Mouse (Mus musculus) embryonic fibroblast, embryonic 13.5 days (primary cell): Measurements from ENCODE around the gene Ino80. TPM values are rescaled to one million over a fixed set of nuclear protein-coding genes. Genes with fewer than 3 reads are reported as not detected.
A peak's percentile ranks its signal among the peaks of the same experiment; 100 is the strongest.
"Not testable (repeated sequence)": the region's sequence is repeated elsewhere in the genome, so short reads cannot be mapped to it uniquely, and the experiment has no call there.

ENCODE experiments used
- H3K27ac ChIP-seq: 2 replicates; pipeline ENCODE4 v1.5.1; 2012; ENCODE audit warnings: low read length, control low read depth, inconsistent platforms; ENCODE audit not compliant: insufficient read depth
- H3K4me1 ChIP-seq: 2 replicates; pipeline ENCODE4 v1.6.1; 2011; ENCODE audit warnings: low read length; ENCODE audit not compliant: control insufficient read depth, insufficient read depth
- H3K4me3 ChIP-seq: 2 replicates; pipeline ENCODE4 v1.5.1; 2011; ENCODE audit warnings: mild to moderate bottlenecking, control low read depth, low read length; ENCODE audit not compliant: insufficient read depth
- CTCF ChIP-seq: IDR thresholded peaks from 2 replicates; pipeline ENCODE4 v1.5.1; 2011; ENCODE audit warnings: mild to moderate bottlenecking, control low read depth, low read length, moderate library complexity, borderline replicate concordance; ENCODE audit not compliant: insufficient read depth
- POLR2A ChIP-seq: IDR thresholded peaks from 2 replicates; pipeline ENCODE4 v1.6.1; 2011; ENCODE audit warnings: low read depth, mild to moderate bottlenecking, control low read depth, low read length, moderate library complexity
- polyA plus RNA-seq: library from polyadenylated mRNA; stranded (reverse); fragments of >200 nt; gene quantifications from 2 replicates; pipeline ENCODE4 v1.2.4, GENCODE M21; 2011; ENCODE audit warnings: low read depth; ENCODE audit not compliant: missing spikeins, insufficient read length

Ino80 gene
- polyA plus RNA-seq, result 21.8 and 24.6 TPM in 2 replicates

- TF ChIP-seq POLR2A, result peak; percentile 90
- no peak for TF ChIP-seq CTCF
- Histone ChIP-seq H3K4me3 (peak within 1 kb of the TSS; percentile 78), H3K4me1 (peaks cover 7% of the 10 kb centered on the region), H3K27ac (peak within 1 kb of the TSS; percentile 96)
Observed at GRCm38 (mm10) chr2:119477571-119478396, at the start of gene Ino80. Gene Ino80 (minus strand): TSS chr2:119477687.

DNA sequence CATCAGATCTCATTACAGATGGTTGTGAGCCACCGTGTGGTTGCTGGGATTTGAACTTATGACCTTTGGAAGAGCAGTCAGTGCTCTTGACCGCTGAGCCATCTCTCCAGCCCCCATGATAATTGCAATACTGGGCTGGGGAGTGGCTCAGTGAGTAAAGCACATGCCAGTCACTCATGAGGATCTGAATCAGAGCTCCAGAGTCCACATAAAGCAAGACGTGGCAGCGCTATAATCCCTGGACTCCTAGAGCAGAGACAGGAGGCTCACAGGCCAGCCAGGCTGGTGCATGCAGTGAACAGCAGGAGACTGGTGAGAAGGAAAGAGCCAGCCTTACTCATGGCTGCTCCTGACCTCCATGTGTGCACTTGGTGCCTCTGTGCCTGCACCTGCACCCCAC is 47.9 kb upstream of the Ino80 start:
- no peaks in the 10 kb centered on the region for H3K4me1 ChIP-seq
- TF ChIP-seq POLR2A, result no peak
- no peak for TF ChIP-seq CTCF
- H3K4me3 ChIP-seq, result no peak overlapping the region
- H3K27ac ChIP-seq, result no peak overlapping the region

DNA sequence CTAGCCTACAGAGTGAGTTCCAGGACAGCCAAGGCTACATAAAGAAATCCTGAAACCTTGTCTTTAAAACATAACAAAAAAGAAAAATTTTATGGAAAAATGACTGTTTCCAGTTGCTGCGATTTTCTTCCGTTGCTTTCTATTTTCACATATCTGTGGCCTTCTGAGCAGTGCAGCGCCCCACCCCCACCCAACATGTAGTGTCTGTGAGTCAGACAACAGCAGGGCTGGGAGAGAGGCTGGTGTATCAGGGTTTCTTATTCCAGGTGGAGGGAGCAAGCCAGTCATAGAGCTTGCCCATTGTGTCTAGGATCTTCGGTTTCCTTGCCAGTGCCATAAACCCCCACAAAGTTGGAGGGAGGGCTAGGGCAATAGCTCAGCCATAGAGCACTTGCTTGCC is 46.3 kb upstream of the Ino80 start:
- TF ChIP-seq POLR2A (no peak), CTCF (no peak)
- H3K4me3 ChIP-seq, result no peak overlapping the region
- H3K4me1 ChIP-seq, result no peaks in the 10 kb centered on the region
- no peak overlapping the region for H3K27ac ChIP-seq

- TF ChIP-seq POLR2A, result no peak
- TF ChIP-seq CTCF, result no peak
- no peak overlapping the region for H3K4me3 ChIP-seq
- H3K4me1 ChIP-seq, result no peaks in the 10 kb centered on the region
- H3K27ac ChIP-seq, result no peak overlapping the region
Observed at GRCm38 (mm10) chr2:119520550-119520949, 43.1 kb upstream of the Ino80 start.

- TF ChIP-seq CTCF (no peak), POLR2A (no peak)
- Histone ChIP-seq H3K27ac (no peak overlapping the region), H3K4me1 (no peaks in the 10 kb centered on the region), H3K4me3 (no peak overlapping the region)
Observed at GRCm38 (mm10) chr2:119516811-119517210, 39.3 kb upstream of the Ino80 start.

GRCm38 (mm10) chr2:119514026-119514522 is 36.6 kb upstream of the Ino80 start:
- no peak for TF ChIP-seq CTCF
- no peak for TF ChIP-seq POLR2A
- Histone ChIP-seq H3K4me3 (no peak overlapping the region), H3K4me1 (no peaks in the 10 kb centered on the region), H3K27ac (no peak overlapping the region)

DNA sequence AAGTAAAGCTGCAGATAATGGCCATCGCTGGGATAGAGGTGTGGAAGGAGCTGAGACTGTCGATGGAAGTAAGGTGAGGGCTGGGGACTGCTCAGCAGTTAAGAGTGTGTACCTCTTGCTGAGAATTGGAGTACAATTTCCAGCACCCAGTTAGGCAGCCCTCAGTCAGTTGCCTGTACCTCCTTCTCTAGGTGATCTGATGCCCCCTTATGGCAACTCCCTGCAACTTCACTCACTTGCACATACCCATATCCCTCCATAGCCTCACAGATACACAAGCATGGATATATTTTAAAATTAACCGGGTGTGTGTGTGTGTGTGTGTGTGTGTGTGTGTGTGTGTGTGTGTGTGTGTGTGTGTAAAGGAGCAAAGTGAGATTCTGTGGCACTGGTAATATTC is 34.8 kb upstream of the Ino80 start:
- Histone ChIP-seq H3K27ac (no peak overlapping the region), H3K4me1 (no peaks in the 10 kb centered on the region), H3K4me3 (no peak overlapping the region)
- TF ChIP-seq CTCF (no peak), POLR2A (no peak)

GRCm38 (mm10) chr2:119510856-119511255 is 33.4 kb upstream of the Ino80 start:
- no peak overlapping the region for H3K27ac ChIP-seq

GRCm38 (mm10) chr2:119508518-119508917 is 31.0 kb upstream of the Ino80 start:
- not testable (repeated sequence) for H3K4me1 ChIP-seq, H3K4me3 ChIP-seq, H3K27ac ChIP-seq

More at GRCm38 (mm10) chr2:119510856-119511255, 33.4 kb upstream of the Ino80 start:
- no peak overlapping the region for H3K4me3 ChIP-seq
- no peaks in the 10 kb centered on the region for H3K4me1 ChIP-seq
- no peak for TF ChIP-seq CTCF
- TF ChIP-seq POLR2A, result no peak

DNA sequence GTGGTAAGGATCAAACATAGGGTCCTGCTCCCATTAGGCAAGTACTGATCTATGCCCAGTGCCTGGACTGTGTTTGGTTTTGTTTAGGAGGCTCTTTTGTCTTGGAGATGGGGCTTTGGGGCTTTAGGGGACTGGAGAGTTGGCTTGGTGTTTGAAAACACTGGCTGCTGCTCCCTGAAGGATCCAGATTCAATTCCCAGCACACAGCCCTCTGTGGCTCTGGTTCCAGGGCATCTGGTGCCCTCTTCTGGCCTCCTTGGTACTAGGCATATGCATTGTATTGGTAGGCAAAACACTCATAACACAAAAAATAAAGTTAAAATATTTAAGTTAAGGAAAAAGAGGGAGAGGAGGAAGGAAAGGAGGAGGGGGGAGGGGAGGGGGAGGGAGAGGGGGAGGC is 29.6 kb upstream of the Ino80 start:
- Histone ChIP-seq H3K4me1 (no peaks in the 10 kb centered on the region), H3K27ac (no peak overlapping the region), H3K4me3 (no peak overlapping the region)
- TF ChIP-seq POLR2A, result no peak
- TF ChIP-seq CTCF, result no peak
